Mouse (Mus musculus) adrenal gland, adult 10 weeks (tissue): ENCODE results near the gene Tmtc4. TPM values are rescaled to one million over a fixed set of nuclear protein-coding genes. Genes with fewer than 3 reads are reported as not detected.

Experiments
- polyA plus RNA-seq: library from polyadenylated mRNA; stranded (reverse); fragments of 350-450 nt; fragmentation: Illumina TruSeq; extraction: RNeasy Lipid Tissue Mini Kit (QIAGEN cat#74804); gene quantifications from one replicate; pipeline ENCODE4 v1.2.3, GENCODE M21; 2014; ENCODE audit warnings: low read depth, low replicate concordance

The Tmtc4 gene
- 12.8 TPM for polyA plus RNA-seq

GRCm38 (mm10) chr14:122983226-122984215 lies at the start of gene Tmtc4:
TSS of gene Tmtc4 (minus strand) at chr14:122984035.

GRCm38 (mm10) chr14:122913657-122914056 lies 70.2 kb downstream of the Tmtc4 start, which contains the start of gene Ggact:
TSS of gene Ggact (minus strand) at chr14:122913757.

Other genes with a start within 250 kb of the Tmtc4 start
- 40.6 TPM for gene Ggact, start 70.3 kb downstream of the Tmtc4 start, polyA plus RNA-seq